Mouse (Mus musculus) stomach, embryonic 15.5 days (tissue): ENCODE measurements around the gene Fam198b. TPM values are rescaled to one million over a fixed set of nuclear protein-coding genes. Genes with fewer than 3 reads are reported as not detected.

Experiments
- ATAC-seq: fragments of 200-750 bp; cut with Nextera tagmentation; 2 replicates; pipeline ENCODE4 v1.8.0; 2017; ENCODE audit warnings: low read depth, moderate number of reproducible peaks, moderate TSS enrichment; ENCODE audit not compliant: insufficient read depth, low FRiP score
- H3K27ac ChIP-seq: fragments of 300-500 bp; sonication (generic); 2 replicates; pipeline ENCODE4 v1.5.1; 2015; ENCODE audit warnings: mild to moderate bottlenecking, inconsistent platforms
- H3K27me3 ChIP-seq: fragments of 300-500 bp; sonication (generic); replicated peaks from 2 replicates; pipeline ENCODE4 v1.6.1; 2015; ENCODE audit warnings: inconsistent platforms
- H3K36me3 ChIP-seq: fragments of 300-500 bp; sonication (generic); 2 replicates; pipeline ENCODE4 v1.6.1; 2015; ENCODE audit warnings: inconsistent platforms
- H3K4me1 ChIP-seq: fragments of 300-500 bp; sonication (generic); 2 replicates; pipeline ENCODE4 v1.6.1; 2015; ENCODE audit warnings: inconsistent platforms
- H3K4me2 ChIP-seq: fragments of 300-500 bp; sonication (generic); 2 replicates; pipeline ENCODE4 v1.6.1; 2015; ENCODE audit warnings: mild to moderate bottlenecking, inconsistent platforms
- H3K4me3 ChIP-seq: fragments of 300-500 bp; sonication (generic); replicated peaks from 2 replicates; pipeline ENCODE4 v1.5.1; 2015; ENCODE audit warnings: inconsistent platforms
- H3K9ac ChIP-seq: fragments of 300-500 bp; sonication (generic); 2 replicates; pipeline ENCODE4 v1.6.1; 2015; ENCODE audit warnings: inconsistent platforms
- H3K9me3 ChIP-seq: fragments of 300-500 bp; sonication (generic); 2 replicates; pipeline ENCODE4 v1.6.1; 2016; ENCODE audit warnings: inconsistent platforms
- WGBS: fragments of 180-500 bp; shearing (Covaris S2); methylation state at CpG from one replicate; pipeline ENCODE4 v1.1.7; 2015; 5-methylcytosine and 5-hydroxymethylcytosine counted together
- polyA plus RNA-seq: library from polyadenylated mRNA; unstranded; fragments of >200 nt; fragmentation: Nextera tagmentation; extraction: Ambion mirVana; gene quantifications from 2 replicates; pipeline ENCODE4 v1.2.1, GENCODE M21; 2015

The Fam198b gene
- polyA plus RNA-seq, 1 experiment from 2014 or later, result 17.0 TPM

DNA sequence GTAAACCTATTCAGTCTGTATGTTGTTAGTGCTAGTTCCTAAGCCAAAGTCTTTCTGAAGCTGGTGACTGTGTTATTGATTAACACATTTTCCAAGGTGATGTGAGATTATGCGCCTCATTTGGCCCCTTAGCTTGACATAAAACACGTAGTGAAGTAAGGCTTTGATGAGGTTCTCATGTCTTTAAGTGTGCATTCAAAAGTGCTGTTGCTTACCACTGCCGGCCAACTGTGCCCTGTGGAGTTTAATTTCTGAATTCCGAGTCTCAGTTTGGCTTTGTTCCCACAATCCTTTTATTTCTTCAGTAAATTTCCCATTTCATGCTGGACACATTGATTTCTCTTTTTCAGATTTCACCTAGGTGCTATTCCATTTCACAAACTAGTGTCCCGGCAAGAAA lies 26.6 kb upstream of the Fam198b start:
- H3K4me3 ChIP-seq, result no peak overlapping the region
- WGBS, result 63% methylated on average over 5 of the region's 5 CpGs
- H3K27ac ChIP-seq, result no peak overlapping the region
- no peaks in the 10 kb centered on the region for H3K36me3 ChIP-seq
- ATAC-seq, result no peak
- H3K4me2 ChIP-seq, result no peak overlapping the region
- no peaks in the 10 kb centered on the region for H3K9me3 ChIP-seq
- no peaks in the 10 kb centered on the region for H3K4me1 ChIP-seq
- no peaks in the 10 kb centered on the region for H3K27me3 ChIP-seq
- no peak overlapping the region for H3K9ac ChIP-seq

- WGBS, result 68% methylated on average over 3 of the region's 3 CpGs
- Histone ChIP-seq H3K4me1 (no peaks in the 10 kb centered on the region), H3K36me3 (no peaks in the 10 kb centered on the region), H3K9ac (no peak overlapping the region), H3K4me3 (no peak overlapping the region), H3K27me3 (no peaks in the 10 kb centered on the region), H3K27ac (no peak overlapping the region), H3K4me2 (no peak overlapping the region), H3K9me3 (no peaks in the 10 kb centered on the region)
- ATAC-seq, result no peak
Measured at GRCm38 (mm10) chr3:79858221-79858620, 26.1 kb upstream of the Fam198b start.

DNA sequence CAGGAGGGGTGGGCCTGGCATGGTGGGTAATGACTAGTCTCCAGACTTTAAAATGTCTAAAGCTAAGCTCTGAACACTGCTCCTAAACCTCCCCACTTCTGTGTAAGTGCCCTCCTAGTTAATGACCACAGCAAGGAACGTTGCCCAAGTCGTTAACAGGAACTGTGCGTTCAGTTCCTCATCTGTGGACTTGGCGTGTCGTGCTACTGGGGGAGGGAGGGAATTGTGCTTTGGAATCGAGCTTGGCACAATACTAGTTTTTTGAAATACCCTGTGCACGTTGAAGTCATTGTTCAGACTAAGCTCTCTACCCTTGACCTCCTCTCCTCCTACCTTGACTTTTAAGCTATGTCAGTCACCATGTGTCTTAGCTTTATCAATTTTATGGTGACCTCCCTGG lies 19.5 kb upstream of the Fam198b start:
- Histone ChIP-seq H3K27me3 (no peaks in the 10 kb centered on the region), H3K4me3 (no peak overlapping the region), H3K4me1 (no peaks in the 10 kb centered on the region), H3K9me3 (no peaks in the 10 kb centered on the region), H3K9ac (no peak overlapping the region), H3K36me3 (no peaks in the 10 kb centered on the region), H3K4me2 (no peak overlapping the region), H3K27ac (no peak overlapping the region)
- 67% methylated on average over 7 of the region's 7 CpGs for WGBS
- ATAC-seq, result no peak

DNA sequence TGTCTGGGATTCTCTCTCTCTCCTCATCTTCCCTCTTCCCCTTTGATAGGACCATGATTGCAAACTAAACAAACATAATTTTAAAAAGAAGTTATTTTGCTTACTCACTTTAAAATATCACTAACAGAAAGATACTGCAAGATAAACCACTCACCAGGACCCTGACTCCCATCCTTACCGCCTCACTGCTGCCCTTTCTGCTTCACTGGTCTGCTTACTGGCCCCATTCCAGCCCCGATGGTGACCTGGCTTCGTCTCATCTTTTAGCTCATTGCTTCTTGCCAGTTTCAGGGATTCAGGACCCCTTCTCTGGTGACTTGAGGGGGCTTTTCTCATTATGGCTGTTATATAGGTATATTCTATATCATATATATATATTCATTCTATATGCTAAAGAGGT lies 18.2 kb upstream of the Fam198b start:
- no peak for ATAC-seq
- H3K27ac ChIP-seq, result no peak overlapping the region
- H3K4me2 ChIP-seq, result no peak overlapping the region
- no peaks in the 10 kb centered on the region for H3K4me1 ChIP-seq
- 84% methylated on average over 3 of the region's 3 CpGs for WGBS
- H3K9me3 ChIP-seq, result no peaks in the 10 kb centered on the region
- H3K36me3 ChIP-seq, result no peaks in the 10 kb centered on the region
- H3K9ac ChIP-seq, result no peak overlapping the region
- no peaks in the 10 kb centered on the region for H3K27me3 ChIP-seq
- no peak overlapping the region for H3K4me3 ChIP-seq

GRCm38 (mm10) chr3:79866526-79866925 lies 17.8 kb upstream of the Fam198b start:
- H3K4me2 ChIP-seq, result no peak overlapping the region
- WGBS, result 84% methylated on average over 9 of the region's 9 CpGs
- H3K9me3 ChIP-seq, result no peaks in the 10 kb centered on the region
- H3K9ac ChIP-seq, result no peak overlapping the region
- no peaks in the 10 kb centered on the region for H3K4me1 ChIP-seq
- H3K27me3 ChIP-seq, result no peaks in the 10 kb centered on the region
- H3K4me3 ChIP-seq, result no peak overlapping the region
- no peaks in the 10 kb centered on the region for H3K36me3 ChIP-seq
- H3K27ac ChIP-seq, result no peak overlapping the region
- ATAC-seq, result no peak

DNA sequence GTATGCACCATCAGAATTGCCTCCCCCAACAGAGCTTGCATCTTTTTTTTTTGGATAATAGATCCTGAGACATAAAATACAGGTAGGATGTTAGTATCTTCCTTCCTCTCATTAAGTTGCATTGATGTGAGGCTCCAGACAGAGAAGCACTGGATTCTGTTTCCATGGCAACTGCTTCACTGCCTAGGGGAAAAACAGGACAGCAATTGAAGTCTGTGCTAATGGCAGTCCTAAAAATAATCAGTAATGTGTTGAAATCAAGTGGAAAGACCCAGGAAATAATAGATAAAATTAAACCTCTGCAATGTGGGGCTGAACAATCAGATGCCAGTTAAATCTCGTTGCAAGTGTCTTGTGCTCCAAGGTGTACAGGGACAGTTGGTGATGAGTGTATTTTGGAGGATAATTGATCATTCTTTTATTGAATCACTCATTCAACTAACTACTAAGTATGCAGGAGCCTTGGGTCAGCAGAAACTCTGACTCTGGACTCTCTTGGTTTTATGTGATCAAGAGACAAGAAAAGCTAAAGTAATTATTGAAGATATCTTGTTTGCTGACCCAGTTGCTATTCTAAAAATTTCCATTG lies 17.1 kb upstream of the Fam198b start:
- Histone ChIP-seq H3K4me1 (no peaks in the 10 kb centered on the region), H3K4me2 (no peak overlapping the region), H3K9ac (no peak overlapping the region), H3K9me3 (no peaks in the 10 kb centered on the region), H3K36me3 (no peaks in the 10 kb centered on the region), H3K27ac (no peak overlapping the region), H3K4me3 (no peak overlapping the region), H3K27me3 (no peaks in the 10 kb centered on the region)
- ATAC-seq, result no peak
- WGBS, result 59% methylated on average over 1 of the region's 1 CpGs

- ATAC-seq, result no peak
Measured at GRCm38 (mm10) chr3:79875471-79875870, 8.9 kb upstream of the Fam198b start.

GRCm38 (mm10) chr3:79878350-79878749 lies 6.0 kb upstream of the Fam198b start:
- Histone ChIP-seq H3K9ac (no peak overlapping the region), H3K4me1 (no peaks in the 10 kb centered on the region), H3K4me3 (no peak overlapping the region), H3K9me3 (no peaks in the 10 kb centered on the region), H3K27me3 (no peaks in the 10 kb centered on the region), H3K4me2 (no peak overlapping the region), H3K36me3 (no peaks in the 10 kb centered on the region), H3K27ac (no peak overlapping the region)
- 62% methylated on average over 3 of the region's 3 CpGs for WGBS
- no peak for ATAC-seq

More at GRCm38 (mm10) chr3:79875471-79875870, 8.9 kb upstream of the Fam198b start:
- WGBS, result 92% methylated on average over 5 of the region's 5 CpGs
- no peak overlapping the region for H3K4me2 ChIP-seq
- H3K27me3 ChIP-seq, result no peaks in the 10 kb centered on the region
- no peaks in the 10 kb centered on the region for H3K4me1 ChIP-seq
- H3K27ac ChIP-seq, result no peak overlapping the region
- H3K4me3 ChIP-seq, result no peak overlapping the region
- H3K9me3 ChIP-seq, result no peaks in the 10 kb centered on the region
- no peak overlapping the region for H3K9ac ChIP-seq
- H3K36me3 ChIP-seq, result no peaks in the 10 kb centered on the region

- H3K27me3 ChIP-seq, result no peaks in the 10 kb centered on the region
- H3K9me3 ChIP-seq, result no peaks in the 10 kb centered on the region
- WGBS, result 41% methylated on average over 9 of the region's 9 CpGs
- peaks cover 1% of the 10 kb centered on the region; the same call in 1 of the 2 replicates for H3K4me1 ChIP-seq
- peak; percentile 70 for ATAC-seq
- H3K27ac ChIP-seq, result 0 out of 2 replicates have a peak overlapping the region, but pooled peaks have one; percentile 36
- no peak overlapping the region for H3K4me3 ChIP-seq
- no peak overlapping the region for H3K9ac ChIP-seq
- no peaks in the 10 kb centered on the region for H3K36me3 ChIP-seq
- peak overlapping the region; percentile 22; the same call in 1 of the 2 replicates for H3K4me2 ChIP-seq
Measured at GRCm38 (mm10) chr3:79879246-79879645, 5.1 kb upstream of the Fam198b start.

DNA sequence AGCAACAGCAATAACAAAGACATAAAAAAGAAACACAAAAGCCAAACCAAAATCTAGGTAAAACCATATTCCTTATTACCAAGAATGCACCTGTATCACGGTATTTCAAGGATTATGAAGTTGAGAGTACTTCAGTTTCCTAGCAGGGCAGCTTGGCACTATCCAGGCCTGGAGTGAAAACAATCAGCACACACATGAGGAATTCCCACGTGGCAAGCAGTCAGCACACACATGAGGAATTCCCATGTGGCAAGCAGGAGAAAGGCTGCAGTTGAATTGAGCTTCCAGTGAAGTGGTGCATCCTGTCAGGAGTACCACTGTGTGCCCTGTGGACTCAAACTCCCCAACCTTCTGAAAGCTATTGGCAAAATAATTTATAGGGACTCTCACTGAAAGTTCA lies 2.7 kb upstream of the Fam198b start:
- ATAC-seq, result no peak
- Histone ChIP-seq H3K4me1 (peaks cover 15% of the 10 kb centered on the region), H3K36me3 (no peaks in the 10 kb centered on the region), H3K27ac (no peak overlapping the region), H3K4me2 (no peak overlapping the region), H3K27me3 (no peaks in the 10 kb centered on the region), H3K9ac (no peak overlapping the region), H3K9me3 (no peaks in the 10 kb centered on the region), H3K4me3 (no peak overlapping the region)
- WGBS, result 57% methylated on average over 2 of the region's 2 CpGs

DNA sequence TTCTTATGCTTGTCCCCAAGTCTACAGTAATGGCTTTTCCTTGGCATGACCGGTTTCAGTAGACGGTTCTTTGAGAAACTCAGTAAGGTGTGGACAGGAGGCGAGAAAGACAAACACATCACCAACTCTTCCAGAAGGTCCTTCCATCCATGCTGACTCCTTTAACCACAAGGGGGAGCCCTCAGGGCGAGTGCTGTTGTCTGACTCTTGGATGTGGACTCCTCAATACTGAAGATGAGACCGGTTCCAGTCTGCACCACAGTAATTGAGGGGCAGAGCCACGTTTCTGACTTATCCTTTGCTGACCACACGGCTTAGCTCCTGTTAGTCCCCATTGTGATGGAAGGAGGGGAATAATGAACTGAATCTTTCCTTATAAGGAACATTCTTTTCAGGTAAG lies 1.2 kb upstream of the Fam198b start:
- peaks cover 22% of the 10 kb centered on the region for H3K4me1 ChIP-seq
- 39% methylated on average over 7 of the region's 7 CpGs for WGBS
- no peaks in the 10 kb centered on the region for H3K36me3 ChIP-seq
- no peak for ATAC-seq
- no peak overlapping the region for H3K27ac ChIP-seq
- H3K27me3 ChIP-seq, result no peaks in the 10 kb centered on the region
- no peak overlapping the region for H3K4me2 ChIP-seq
- no peak overlapping the region for H3K9ac ChIP-seq
- H3K9me3 ChIP-seq, result no peaks in the 10 kb centered on the region
- no peak overlapping the region for H3K4me3 ChIP-seq

GRCm38 (mm10) chr3:79884761-79885189 lies 442 bp downstream of the Fam198b start:
- no peaks in the 10 kb centered on the region for H3K36me3 ChIP-seq
- WGBS, result 4% methylated on average over 9 of the region's 9 CpGs
- H3K27ac ChIP-seq, result peak overlapping the region; percentile 59
- no peak overlapping the region for H3K9ac ChIP-seq
- ATAC-seq, result 0 out of 2 replicates have a peak, but pooled peaks have one; percentile 16
- peak overlapping the region; percentile 31 for H3K4me3 ChIP-seq
- H3K27me3 ChIP-seq, result no peaks in the 10 kb centered on the region
- peaks cover 22% of the 10 kb centered on the region for H3K4me1 ChIP-seq
- peak overlapping the region; percentile 56 for H3K4me2 ChIP-seq
- no peaks in the 10 kb centered on the region for H3K9me3 ChIP-seq
